Comparison of ENCODE assay signal across 11 mouse cellular contexts in the genomic region with DNA sequence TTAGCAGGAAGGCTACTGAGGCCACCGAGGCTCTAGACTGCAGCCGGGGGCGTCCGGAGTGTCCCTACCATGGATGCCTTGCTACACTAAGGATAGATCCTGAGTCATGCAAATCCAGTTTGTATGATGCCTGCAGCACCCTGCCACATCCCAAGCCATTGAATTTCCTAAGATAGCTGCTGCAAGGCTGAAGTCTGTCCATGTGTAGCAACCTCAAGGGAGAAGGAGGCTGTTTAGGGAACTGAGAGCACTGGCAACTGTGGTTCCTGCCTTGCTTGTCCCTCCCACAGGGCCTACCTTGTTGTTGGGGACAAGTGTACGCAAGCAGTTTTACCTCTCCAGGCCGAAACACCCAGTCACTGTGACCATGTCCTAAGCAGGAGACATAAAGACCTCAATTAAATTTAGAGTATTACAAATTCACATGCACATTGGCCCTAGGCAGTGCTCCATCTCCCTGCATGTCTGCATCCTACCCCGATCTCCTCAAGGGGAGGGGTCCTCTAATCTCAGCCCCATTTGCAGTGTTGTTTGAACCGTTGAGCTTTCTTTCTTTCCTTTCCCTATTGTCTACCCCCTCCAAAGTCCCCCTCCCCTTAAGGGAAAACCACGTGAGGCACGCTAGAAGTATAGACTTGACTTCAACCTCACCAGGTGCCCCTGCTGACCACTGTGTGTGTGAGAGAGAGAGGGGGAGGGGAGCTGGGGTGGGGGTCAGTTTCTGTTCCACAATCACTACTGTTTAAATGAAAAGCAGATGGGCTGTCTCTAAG.
DNase-seq lines count a peak whose midpoint lies in the region; ATAC-seq and TF ChIP-seq lines count a peak whose summit lies in the region.
"Had no signal": no experiment of that assay in that cellular context is flagged by ENCODE, and none has a peak within 500 bp of the region (broad histone marks: within the 10 kb centered on the region; RNA-seq: fewer than 3 reads in every experiment).

No protein-coding gene starts in this region.

- H3K4me1 ChIP-seq in heart, postnatal 0 days (ENCODE audit: control insufficient read depth, insufficient read depth), result peaks cover 20% of the 10 kb centered on the region; the same call in 1 of the 2 replicates
- H3K4me1 ChIP-seq in kidney, embryonic 14.5 days (ENCODE audit: control insufficient read depth, insufficient read depth, low read length), result 0 out of 2 replicates have a peak, but pooled peaks cover 6% of the 10 kb centered on the region

- no peak overlapping the region for H3K4me3 ChIP-seq in heart, postnatal 0 days (ENCODE audit: low read depth, low read length)
- no peak overlapping the region for H3K4me3 ChIP-seq in kidney, embryonic 14.5 days (ENCODE audit: low read length)

- ATAC-seq in heart, postnatal 0 days (ENCODE audit: insufficient read depth, low read depth), result 0 out of 2 replicates have a peak, but pooled peaks have one; percentile 20
- no peak for ATAC-seq in kidney, embryonic 14.5 days (ENCODE audit: low FRiP score, low TSS enrichment)

- H3K27ac ChIP-seq in heart, postnatal 0 days (ENCODE audit: low read depth), result peak overlapping the region; percentile 11; the same call in 1 of the 2 replicates
- no peak overlapping the region for H3K27ac ChIP-seq in kidney, embryonic 14.5 days (ENCODE audit: low read depth, low read length)

- no peak for TF ChIP-seq EP300 in heart, postnatal 0 days (IDR thresholded peaks at IDR 0.05; ENCODE audit: low read depth)

- no peak for DNase-seq in heart, postnatal 0 days (ENCODE audit: low spot score)
- no peak for DNase-seq in heart, adult 8-10 months (ENCODE audit: low spot score)
- peak; percentile 47 to 57 for DNase-seq in spleen, adult 18-20 months
- DNase-seq in spleen, adult 12 weeks (ENCODE audit: low spot score), result no peak
- peak; percentile 40 to 45 for DNase-seq in left cerebral cortex, postnatal 14 days (ENCODE audit: low spot score in 2 of 2)
- peak; percentile 83 for DNase-seq in spleen, postnatal 36 days (ENCODE audit: low spot score in 2 of 2)
- no peak for DNase-seq in urinary bladder, postnatal 14 days (ENCODE audit: low spot score)
- DNase-seq: cerebellum, adult 11-12 months; retina, postnatal 1 day; thymus, adult 2 months had no signal

- H3K27me3 ChIP-seq in heart, postnatal 0 days (ENCODE audit: control insufficient read depth, insufficient read depth, low read length), result no peaks in the 10 kb centered on the region
- H3K27me3 ChIP-seq in kidney, embryonic 14.5 days (ENCODE audit: control insufficient read depth, insufficient read depth, low read length), result no peaks in the 10 kb centered on the region

- TF ChIP-seq CTCF in heart, postnatal 0 days (IDR thresholded peaks at IDR 0.05; ENCODE audit: low read depth), result no peak

- no peak overlapping the region for H3K4me2 ChIP-seq in heart, postnatal 0 days (ENCODE audit: low read depth, low read length)
- H3K4me2 ChIP-seq in kidney, embryonic 14.5 days (replicated peaks; ENCODE audit: low read depth, low read length), result no peak overlapping the region

- H3K9me3 ChIP-seq in heart, postnatal 0 days (replicated peaks; ENCODE audit: control insufficient read depth, low read length), result no peaks in the 10 kb centered on the region; the same call in 1 of the 2 replicates
- no peaks in the 10 kb centered on the region for H3K9me3 ChIP-seq in kidney, embryonic 14.5 days (ENCODE audit: control insufficient read depth, low read length)

- intact Hi-C loops in left cerebral cortex, postnatal 14 days (cut with DNase I), result no loop called here

- H3K9ac ChIP-seq in heart, postnatal 0 days (replicated peaks; ENCODE audit: low read depth, low read length), result no peak overlapping the region
- H3K9ac ChIP-seq in kidney, embryonic 14.5 days (ENCODE audit: low read depth, low read length), result no peak overlapping the region

- no peaks in the 10 kb centered on the region for H3K36me3 ChIP-seq in heart, postnatal 0 days (replicated peaks; ENCODE audit: control insufficient read depth, insufficient read depth, low read length)
- H3K36me3 ChIP-seq in kidney, embryonic 14.5 days (ENCODE audit: control insufficient read depth, insufficient read depth, low read length), result no peaks in the 10 kb centered on the region

- WGBS in heart, postnatal 0 days, result 79% methylated on average over 10 of the region's 10 CpGs
- WGBS in kidney, embryonic 14.5 days, result 72% methylated on average over 10 of the region's 10 CpGs

Comparison
In these comparisons a context has a peak if more than half of its experiments do, and no peak if none do; other contexts are left out.
1. DNase-seq: peak in spleen, adult 18-20 months (2 of 2), left cerebral cortex, postnatal 14 days (2 of 2) and spleen, postnatal 36 days (2 of 2); none in heart, postnatal 0 days (single experiment), heart, adult 8-10 months (single experiment), spleen, adult 12 weeks (single experiment) and urinary bladder, postnatal 14 days (single experiment).